ENCODE assay signal across 8 mouse cellular contexts in genomic region chr7:118739975-118740531, GRCm38 (mm10). TPM values are rescaled to one million over a fixed set of nuclear protein-coding genes. Genes with fewer than 3 reads are reported as not detected.
DNase-seq lines count a peak whose midpoint lies in the region; ATAC-seq and TF ChIP-seq lines count a peak whose summit lies in the region.

Vps35l (plus strand) TSS chr7:118740226.

- peak; percentile 87 for DNase-seq in A20 (ENCODE audit: low read depth, low spot score)
- DNase-seq in embryonic facial prominence, embryonic 14.5 days (ENCODE audit: low spot score): peak; percentile 92
- peak; percentile 77 for DNase-seq in heart, adult 8-10 months (ENCODE audit: low spot score)
- DNase-seq in kidney, adult 8-10 months: peak; percentile 71 to 78
- peak; percentile 93 for DNase-seq in midbrain, embryonic 14.5 days
- DNase-seq in spleen, adult 18-20 months: peak; percentile 66 to 74

- no peaks in the 10 kb centered on the region for H3K9me3 ChIP-seq in embryonic facial prominence, embryonic 14.5 days (ENCODE audit: control insufficient read depth, low read length)
- no peaks in the 10 kb centered on the region for H3K9me3 ChIP-seq in limb, embryonic 12.5 days
- H3K9me3 ChIP-seq in midbrain, embryonic 14.5 days (ENCODE audit: control insufficient read depth, low read length): no peaks in the 10 kb centered on the region

- peak; percentile 89 for TF ChIP-seq CTCF in bone marrow, adult 2 months (IDR thresholded peaks at IDR 0.05; ENCODE audit: control insufficient read depth, insufficient read depth, low read length)

- peak within 1 kb of the TSS; percentile 47 for H3K27ac ChIP-seq in bone marrow, adult 2 months (ENCODE audit: control insufficient read depth, insufficient read depth, low read depth, low read length, poor library complexity)
- peak within 1 kb of the TSS; percentile 77 for H3K27ac ChIP-seq in embryonic facial prominence, embryonic 14.5 days (replicated peaks; ENCODE audit: low read depth, low read length)
- H3K27ac ChIP-seq in limb, embryonic 12.5 days: no peak within 1 kb of the TSS
- H3K27ac ChIP-seq in midbrain, embryonic 14.5 days (replicated peaks; ENCODE audit: low read depth, low read length): peak within 1 kb of the TSS; percentile 86

- ATAC-seq in embryonic facial prominence, embryonic 14.5 days (ENCODE audit: low read depth): peak; percentile 90
- peak; percentile 82 for ATAC-seq in limb, embryonic 12.5 days (ENCODE audit: insufficient number of reproducible peaks, insufficient read depth, low FRiP score, low TSS enrichment, low read depth)
- ATAC-seq in midbrain, embryonic 14.5 days (ENCODE audit: low FRiP score, low TSS enrichment): peak; percentile 85

- peaks cover 10% of the 10 kb centered on the region; the same call in 1 of the 2 replicates for H3K36me3 ChIP-seq in embryonic facial prominence, embryonic 14.5 days (ENCODE audit: control insufficient read depth, insufficient read depth, low read length)
- peaks cover 24% of the 10 kb centered on the region; the same call in 1 of the 2 replicates for H3K36me3 ChIP-seq in limb, embryonic 12.5 days
- H3K36me3 ChIP-seq in midbrain, embryonic 14.5 days (ENCODE audit: control insufficient read depth, insufficient read depth, low read length): peaks cover 27% of the 10 kb centered on the region

- H3K4me1 ChIP-seq in bone marrow, adult 2 months (ENCODE audit: control insufficient read depth, insufficient read depth, low read length): peaks cover 3% of the 10 kb centered on the region; the same call in 1 of the 2 replicates
- H3K4me1 ChIP-seq in embryonic facial prominence, embryonic 14.5 days (ENCODE audit: control insufficient read depth, insufficient read depth, low read length): peaks cover 8% of the 10 kb centered on the region
- H3K4me1 ChIP-seq in limb, embryonic 12.5 days (replicated peaks): peaks cover 9% of the 10 kb centered on the region
- peaks cover 10% of the 10 kb centered on the region for H3K4me1 ChIP-seq in midbrain, embryonic 14.5 days (ENCODE audit: control insufficient read depth, insufficient read depth, low read length)

- peak within 1 kb of the TSS; percentile 74 for H3K4me3 ChIP-seq in bone marrow, adult 2 months (replicated peaks; ENCODE audit: control insufficient read depth, low read depth, low read length)
- H3K4me3 ChIP-seq in embryonic facial prominence, embryonic 14.5 days (ENCODE audit: low read depth, low read length): peak within 1 kb of the TSS; percentile 78
- H3K4me3 ChIP-seq in limb, embryonic 12.5 days (replicated peaks): peak within 1 kb of the TSS; percentile 72
- peak within 1 kb of the TSS; percentile 71 for H3K4me3 ChIP-seq in midbrain, embryonic 14.5 days (replicated peaks; ENCODE audit: low read depth, low read length)

- WGBS in bone marrow, adult 2 months: 2% methylated on average over 16 of the region's 16 CpGs
- under 1% methylated on average over 12 of the region's 16 CpGs for WGBS in embryonic facial prominence, embryonic 14.5 days
- 1% methylated on average over 15 of the region's 16 CpGs for WGBS in limb, embryonic 12.5 days
- 1% methylated on average over 16 of the region's 16 CpGs for WGBS in midbrain, embryonic 14.5 days

- no peaks in the 10 kb centered on the region for H3K27me3 ChIP-seq in embryonic facial prominence, embryonic 14.5 days (replicated peaks; ENCODE audit: control insufficient read depth, insufficient read depth, low read length)
- no peaks in the 10 kb centered on the region for H3K27me3 ChIP-seq in limb, embryonic 12.5 days
- no peaks in the 10 kb centered on the region for H3K27me3 ChIP-seq in midbrain, embryonic 14.5 days (ENCODE audit: control insufficient read depth, insufficient read depth, low read length)

- no peak for TF ChIP-seq POLR2A in bone marrow, adult 2 months (IDR thresholded peaks at IDR 0.05; ENCODE audit: borderline replicate concordance, control insufficient read depth, low read depth, low read length)

- peak within 1 kb of the TSS; percentile 74 for H3K9ac ChIP-seq in embryonic facial prominence, embryonic 14.5 days (ENCODE audit: low read depth, low read length)
- peak within 1 kb of the TSS; percentile 73 for H3K9ac ChIP-seq in limb, embryonic 12.5 days (replicated peaks)
- H3K9ac ChIP-seq in midbrain, embryonic 14.5 days (replicated peaks; ENCODE audit: low read length): peak within 1 kb of the TSS; percentile 71

- peak within 1 kb of the TSS; percentile 88 for H3K4me2 ChIP-seq in embryonic facial prominence, embryonic 14.5 days (ENCODE audit: low read depth, low read length)
- H3K4me2 ChIP-seq in limb, embryonic 12.5 days: peak within 1 kb of the TSS; percentile 81
- H3K4me2 ChIP-seq in midbrain, embryonic 14.5 days (ENCODE audit: low read length): peak within 1 kb of the TSS; percentile 76

RNA-seq across cellular contexts. Expression of gene Vps35l, which starts in this region (rescaled TPM):
- polyA plus RNA-seq in bone marrow, adult 2 months (2011; ENCODE audit: insufficient read depth, insufficient read length, low replicate concordance, missing spikeins): 22.9 and 31.1 TPM in 2 replicates
- polyA plus RNA-seq in embryonic facial prominence, embryonic 14.5 days (2014; fragmentation: Nextera tagmentation; extraction: Ambion mirVana): 62.7 and 73.8 TPM in 2 replicates
- 10 to 100 TPM; 22.0 to 27.0 (median 26.2) TPM for total RNA-seq in heart, adult 8-10 months (2022)
- 69.8 and 73.7 TPM in 2 replicates for polyA plus RNA-seq in limb, embryonic 12.5 days (2016; fragmentation: Nextera tagmentation; extraction: Ambion mirVana)
- 83.6 and 101 TPM in 2 replicates for polyA plus RNA-seq in midbrain, embryonic 14.5 days (2014; fragmentation: Nextera tagmentation; extraction: Ambion mirVana)
